Mouse (Mus musculus): ENCODE data around the gene Ccdc24.

Gene Ccdc24

GRCm38 (mm10) chr4:117872471-117872886 lies at the start of gene Ccdc24:
Gene Ccdc24, minus strand, starts transcription at chr4:117872557.
- no peak for DNase-seq

- DNase-seq = no peak
These were observed 49.0 kb upstream of the Ccdc24 start for GRCm38 (mm10) chr4:117921358-117921757.

GRCm38 (mm10) chr4:117918762-117919161 lies 46.4 kb upstream of the Ccdc24 start:
- DNase-seq = no peak

- DNase-seq = no peak
These were observed 45.9 kb upstream of the Ccdc24 start for GRCm38 (mm10) chr4:117918261-117918660.

- DNase-seq = no peak
These were observed 45.5 kb upstream of the Ccdc24 start for GRCm38 (mm10) chr4:117917847-117918246.

GRCm38 (mm10) chr4:117917402-117917801 lies 45.0 kb upstream of the Ccdc24 start:
- DNase-seq = no peak

- no peak for DNase-seq
These were observed 44.0 kb upstream of the Ccdc24 start for GRCm38 (mm10) chr4:117916386-117916785.

GRCm38 (mm10) chr4:117915489-117916105 lies 43.2 kb upstream of the Ccdc24 start:
- DNase-seq = no peak

GRCm38 (mm10) chr4:117914591-117915442 lies 42.5 kb upstream of the Ccdc24 start, which contains the start of gene Ipo13:
Gene Ipo13, minus strand, starts transcription at chr4:117914999.
- peak; percentile 96 for DNase-seq

GRCm38 (mm10) chr4:117914031-117914430 lies 41.7 kb upstream of the Ccdc24 start:
- peak; percentile 77 to 78 for DNase-seq

- peak; percentile 94 for DNase-seq
These were observed 41.1 kb upstream of the Ccdc24 start for GRCm38 (mm10) chr4:117913421-117913820.

GRCm38 (mm10) chr4:117912685-117913273 lies 40.4 kb upstream of the Ccdc24 start:
- DNase-seq = peak in 1 of 2 experiments; percentile 47

- peak; percentile 74 for DNase-seq
These were observed 39.8 kb upstream of the Ccdc24 start for GRCm38 (mm10) chr4:117912131-117912561.

- peak; percentile 57 to 60 for DNase-seq
These were observed 36.6 kb upstream of the Ccdc24 start for GRCm38 (mm10) chr4:117908834-117909453.

GRCm38 (mm10) chr4:117906196-117906595 lies 33.8 kb upstream of the Ccdc24 start:
- peak in 1 of 2 experiments; percentile 61 for DNase-seq

- DNase-seq = peak; percentile 57 to 60
These were observed 32.4 kb upstream of the Ccdc24 start for GRCm38 (mm10) chr4:117904761-117905160.

- no peak for DNase-seq
These were observed 31.7 kb upstream of the Ccdc24 start for GRCm38 (mm10) chr4:117904094-117904493.

- DNase-seq = no peak
These were observed 25.8 kb upstream of the Ccdc24 start for GRCm38 (mm10) chr4:117898111-117898510.

GRCm38 (mm10) chr4:117896031-117896430 lies 23.7 kb upstream of the Ccdc24 start:
- DNase-seq = peak; percentile 86 to 88

GRCm38 (mm10) chr4:117895339-117895738 lies 23.0 kb upstream of the Ccdc24 start:
- peak in 1 of 2 experiments; percentile 40 for DNase-seq

GRCm38 (mm10) chr4:117894601-117895000 lies 22.2 kb upstream of the Ccdc24 start:
- DNase-seq = no peak

GRCm38 (mm10) chr4:117893376-117893775 lies 21.0 kb upstream of the Ccdc24 start:
- DNase-seq = no peak

- DNase-seq = peak; percentile 90 to 93
These were observed 19.4 kb upstream of the Ccdc24 start, which contains the start of gene Dph2 for GRCm38 (mm10) chr4:117891738-117892161. Gene Dph2, minus strand, starts transcription at chr4:117892032.

Measured in cerebellum, postnatal 10 days (tissue).